Mouse (Mus musculus): ENCODE measurements at regions not wholly inside any gene's neighbourhood (a gene's known extent, or its start where the extent isn't known, plus 50 kb on each side); places are given as distances from the start of the nearest gene placed in this dataset.

DNA sequence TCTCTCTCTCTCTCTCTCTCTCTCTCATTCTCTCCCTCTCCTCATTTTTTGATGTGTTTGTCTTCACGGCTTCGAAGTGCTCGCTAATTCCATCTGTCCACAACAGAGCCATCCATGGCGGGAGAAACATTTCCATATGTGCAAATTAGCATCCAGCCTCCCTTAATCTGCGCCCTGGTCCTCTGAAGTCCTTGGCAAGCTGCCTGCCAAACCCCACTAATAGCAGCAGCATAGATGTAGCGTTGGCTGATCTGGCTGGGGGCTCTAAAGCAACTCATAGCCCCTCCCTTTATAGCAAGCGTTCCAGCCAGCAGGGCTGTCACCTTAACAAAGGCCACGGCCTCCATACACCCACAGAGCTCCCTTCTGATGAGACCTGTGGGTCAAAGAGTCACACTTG, 272.3 kb upstream of the 3110018I06Rik start:
- Histone ChIP-seq H3K4me2 (ENCODE audit: low read length) (no peak overlapping the region), H3K9me3 (replicated peaks; ENCODE audit: control insufficient read depth, low read length, poor library complexity, severe bottlenecking) (no peaks in the 10 kb centered on the region), H3K36me3 (ENCODE audit: control insufficient read depth, insufficient read depth, low read length) (no peaks in the 10 kb centered on the region), H3K27ac (ENCODE audit: low read length) (no peak overlapping the region), H3K4me3 (ENCODE audit: low read depth, low read length) (no peak overlapping the region), H3K9ac (ENCODE audit: low read depth, low read length) (no peak overlapping the region), H3K4me1 (ENCODE audit: control insufficient read depth, insufficient read depth, low read length) (peaks cover 6% of the 10 kb centered on the region; the same call in 1 of the 2 replicates), H3K27me3 (ENCODE audit: control insufficient read depth, insufficient read depth, low read depth, low read length) (no peaks in the 10 kb centered on the region)
- 36% methylated on average over 8 of the region's 8 CpGs for WGBS
- no peak for ATAC-seq

DNA sequence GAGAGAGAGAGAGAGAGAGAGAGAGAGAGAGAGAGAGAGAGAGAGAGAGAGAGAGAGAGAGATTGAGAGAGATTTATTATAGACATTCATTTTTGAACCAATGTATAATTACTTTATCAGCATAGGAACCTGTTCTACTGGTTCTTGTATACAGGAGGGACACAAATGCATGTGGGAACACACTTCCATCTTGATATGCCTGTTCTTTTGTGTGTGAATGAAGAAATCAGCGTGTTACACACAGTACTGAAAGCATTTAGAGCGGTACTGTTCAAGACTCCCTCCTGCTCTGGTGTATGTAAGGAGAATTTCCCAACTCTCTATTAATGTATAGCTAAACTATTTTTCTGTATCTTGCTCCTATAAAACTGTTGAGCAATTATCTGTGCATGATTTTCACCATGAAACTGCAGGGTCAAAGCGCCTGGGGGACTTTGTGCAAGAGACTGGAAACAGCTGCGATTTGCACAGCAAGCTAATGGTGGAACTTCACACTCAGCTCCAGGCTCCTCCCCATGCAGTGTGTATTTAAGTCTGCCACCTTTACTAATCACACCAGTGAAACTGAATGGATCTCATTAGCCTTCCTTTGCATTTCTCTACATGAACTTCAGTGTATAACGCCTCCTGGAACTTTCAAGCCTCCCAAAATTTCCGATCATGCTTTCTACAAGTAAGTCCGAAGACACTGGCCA, 267.0 kb upstream of the 3110018I06Rik start:
- no peak for ATAC-seq
- Histone ChIP-seq H3K9ac (ENCODE audit: low read depth, low read length) (no peak overlapping the region), H3K9me3 (replicated peaks; ENCODE audit: control insufficient read depth, low read length, poor library complexity, severe bottlenecking) (no peaks in the 10 kb centered on the region), H3K27me3 (ENCODE audit: control insufficient read depth, insufficient read depth, low read depth, low read length) (no peaks in the 10 kb centered on the region), H3K36me3 (ENCODE audit: control insufficient read depth, insufficient read depth, low read length) (no peaks in the 10 kb centered on the region), H3K4me2 (ENCODE audit: low read length) (no peak overlapping the region), H3K4me3 (ENCODE audit: low read depth, low read length) (no peak overlapping the region), H3K4me1 (ENCODE audit: control insufficient read depth, insufficient read depth, low read length) (no peaks in the 10 kb centered on the region), H3K27ac (ENCODE audit: low read length) (no peak overlapping the region)
- 83% methylated on average over 7 of the region's 7 CpGs for WGBS

DNA sequence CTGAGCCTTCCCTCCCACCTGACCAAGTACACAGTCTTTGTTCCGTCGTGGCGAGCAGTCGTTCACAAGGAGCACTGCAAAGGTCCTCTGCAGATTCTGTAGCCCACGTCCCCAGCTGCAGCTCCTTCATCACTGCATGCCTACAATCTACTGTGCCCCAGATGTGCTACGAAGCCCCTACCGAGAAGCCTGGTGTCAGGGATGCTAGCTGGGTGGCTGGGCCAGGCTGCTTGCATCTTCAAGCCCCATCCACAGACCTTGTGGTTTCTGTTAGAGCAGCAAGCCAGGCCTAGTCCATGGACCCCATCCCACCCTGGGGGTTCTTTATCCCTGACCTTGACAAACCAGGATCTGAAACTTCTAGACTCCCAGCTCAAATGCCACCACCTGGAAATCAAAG, 266.3 kb upstream of the 3110018I06Rik start:
- H3K4me1 ChIP-seq (ENCODE audit: control insufficient read depth, insufficient read depth, low read length): no peaks in the 10 kb centered on the region
- no peak overlapping the region for H3K9ac ChIP-seq (ENCODE audit: low read depth, low read length)
- WGBS: 89% methylated on average over 7 of the region's 7 CpGs
- no peaks in the 10 kb centered on the region for H3K27me3 ChIP-seq (ENCODE audit: control insufficient read depth, insufficient read depth, low read depth, low read length)
- no peak overlapping the region for H3K4me3 ChIP-seq (ENCODE audit: low read depth, low read length)
- ATAC-seq: no peak
- no peaks in the 10 kb centered on the region for H3K9me3 ChIP-seq (replicated peaks; ENCODE audit: control insufficient read depth, low read length, poor library complexity, severe bottlenecking)
- H3K36me3 ChIP-seq (ENCODE audit: control insufficient read depth, insufficient read depth, low read length): no peaks in the 10 kb centered on the region
- H3K27ac ChIP-seq (ENCODE audit: low read length): no peak overlapping the region
- no peak overlapping the region for H3K4me2 ChIP-seq (ENCODE audit: low read length)

DNA sequence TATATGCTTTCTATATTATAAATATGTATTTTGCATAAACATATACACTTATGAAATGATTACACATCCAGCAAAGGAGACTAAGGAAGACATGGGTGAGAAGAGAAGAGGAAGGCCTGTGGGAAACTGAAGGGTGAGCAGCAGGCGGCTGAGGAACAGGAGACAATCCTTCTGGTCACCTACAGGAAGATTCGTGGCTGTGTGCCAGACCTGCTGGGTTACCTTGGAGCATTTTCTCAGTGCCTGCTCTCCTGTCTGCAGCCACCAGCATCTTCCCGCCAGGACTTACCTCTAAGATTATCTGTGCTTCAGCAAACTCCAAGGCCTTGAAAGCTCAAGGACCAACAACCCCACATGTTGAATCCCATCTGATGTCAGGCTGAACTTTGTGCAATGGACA, 258.3 kb upstream of the 3110018I06Rik start:
- 0 out of 2 replicates have a peak, but pooled peaks cover 2% of the 10 kb centered on the region for H3K9me3 ChIP-seq (replicated peaks; ENCODE audit: control insufficient read depth, low read length, poor library complexity, severe bottlenecking)
- no peaks in the 10 kb centered on the region for H3K27me3 ChIP-seq (ENCODE audit: control insufficient read depth, insufficient read depth, low read depth, low read length)
- no peaks in the 10 kb centered on the region for H3K4me1 ChIP-seq (ENCODE audit: control insufficient read depth, insufficient read depth, low read length)
- no peaks in the 10 kb centered on the region for H3K36me3 ChIP-seq (ENCODE audit: control insufficient read depth, insufficient read depth, low read length)
- ATAC-seq: no peak
- no peak overlapping the region for H3K9ac ChIP-seq (ENCODE audit: low read depth, low read length)
- no peak overlapping the region for H3K27ac ChIP-seq (ENCODE audit: low read length)
- no peak overlapping the region for H3K4me3 ChIP-seq (ENCODE audit: low read depth, low read length)
- H3K4me2 ChIP-seq (ENCODE audit: low read length): no peak overlapping the region
- WGBS: 92% methylated on average over 3 of the region's 3 CpGs

DNA sequence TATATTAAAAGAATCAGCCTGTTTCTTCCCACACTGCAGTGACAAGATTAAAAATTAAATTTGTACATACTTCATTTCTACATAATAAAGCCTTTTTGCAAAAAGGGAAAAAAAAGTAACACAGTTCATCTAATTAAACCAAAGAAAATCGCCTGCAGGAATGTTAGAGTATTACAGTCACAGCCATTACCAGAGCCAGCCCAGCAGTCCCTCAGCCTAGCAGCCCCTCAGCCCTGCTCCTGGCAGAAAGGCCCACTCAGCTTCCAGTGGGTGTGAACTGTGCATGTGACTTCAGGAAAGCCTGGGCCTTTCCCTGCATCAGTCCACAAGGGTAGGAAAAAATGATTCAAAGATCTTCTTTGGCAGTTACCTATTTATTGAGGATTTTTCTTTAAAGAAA, 256.8 kb upstream of the 3110018I06Rik start:
- no peak overlapping the region for H3K4me2 ChIP-seq (ENCODE audit: low read length)
- no peak for ATAC-seq
- no peaks in the 10 kb centered on the region for H3K4me1 ChIP-seq (ENCODE audit: control insufficient read depth, insufficient read depth, low read length)
- no peaks in the 10 kb centered on the region for H3K36me3 ChIP-seq (ENCODE audit: control insufficient read depth, insufficient read depth, low read length)
- 0 out of 2 replicates have a peak, but pooled peaks cover 2% of the 10 kb centered on the region for H3K9me3 ChIP-seq (replicated peaks; ENCODE audit: control insufficient read depth, low read length, poor library complexity, severe bottlenecking)
- 25% methylated on average over 1 of the region's 1 CpGs for WGBS
- H3K9ac ChIP-seq (ENCODE audit: low read depth, low read length): no peak overlapping the region
- H3K27ac ChIP-seq (ENCODE audit: low read length): no peak overlapping the region
- no peaks in the 10 kb centered on the region for H3K27me3 ChIP-seq (ENCODE audit: control insufficient read depth, insufficient read depth, low read depth, low read length)
- H3K4me3 ChIP-seq (ENCODE audit: low read depth, low read length): no peak overlapping the region

DNA sequence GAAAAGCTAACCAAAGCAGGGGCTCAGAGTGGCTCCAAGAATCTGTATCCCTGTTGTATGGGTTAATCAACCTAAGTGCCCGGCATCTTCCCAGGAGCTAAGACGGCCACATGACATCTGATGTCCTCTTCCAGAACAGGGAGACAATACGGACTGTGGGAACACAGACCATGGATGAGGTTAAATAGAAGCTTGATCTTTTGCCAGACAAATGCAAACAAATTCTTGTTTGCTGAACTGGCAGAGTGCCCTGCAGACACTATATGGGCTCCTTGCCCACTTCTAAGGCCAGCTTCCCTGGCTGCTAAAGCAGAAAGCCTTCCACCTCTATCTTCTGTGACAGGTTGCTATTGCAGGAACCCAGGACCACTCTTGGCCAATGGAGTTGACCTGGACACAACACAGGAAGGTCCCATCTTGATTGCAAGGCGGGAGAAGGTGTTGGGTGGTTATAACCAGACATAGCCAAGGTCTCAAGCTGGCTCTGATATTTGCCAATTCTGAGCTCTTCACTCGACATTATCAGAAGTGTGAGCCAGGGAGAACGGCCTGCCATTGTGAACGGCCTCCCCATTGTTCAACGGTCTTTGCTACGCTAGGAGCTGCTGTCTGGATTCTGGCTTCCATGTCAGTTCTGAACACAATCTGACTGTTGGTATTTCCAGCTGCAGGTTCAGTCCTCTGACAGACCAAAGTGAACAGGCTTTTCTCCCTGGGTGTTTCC, 237.5 kb upstream of the 3110018I06Rik start:
- no peak overlapping the region for H3K9ac ChIP-seq (ENCODE audit: low read depth, low read length)
- no peaks in the 10 kb centered on the region for H3K9me3 ChIP-seq (replicated peaks; ENCODE audit: control insufficient read depth, low read length, poor library complexity, severe bottlenecking)
- H3K4me1 ChIP-seq (ENCODE audit: control insufficient read depth, insufficient read depth, low read length): peaks cover 3% of the 10 kb centered on the region; the same call in 1 of the 2 replicates
- no peaks in the 10 kb centered on the region for H3K36me3 ChIP-seq (ENCODE audit: control insufficient read depth, insufficient read depth, low read length)
- 66% methylated on average over 9 of the region's 9 CpGs for WGBS
- ATAC-seq: no peak
- H3K4me2 ChIP-seq (ENCODE audit: low read length): no peak overlapping the region
- no peak overlapping the region for H3K27ac ChIP-seq (ENCODE audit: low read length)
- H3K27me3 ChIP-seq (ENCODE audit: control insufficient read depth, insufficient read depth, low read depth, low read length): no peaks in the 10 kb centered on the region
- H3K4me3 ChIP-seq (ENCODE audit: low read depth, low read length): no peak overlapping the region

DNA sequence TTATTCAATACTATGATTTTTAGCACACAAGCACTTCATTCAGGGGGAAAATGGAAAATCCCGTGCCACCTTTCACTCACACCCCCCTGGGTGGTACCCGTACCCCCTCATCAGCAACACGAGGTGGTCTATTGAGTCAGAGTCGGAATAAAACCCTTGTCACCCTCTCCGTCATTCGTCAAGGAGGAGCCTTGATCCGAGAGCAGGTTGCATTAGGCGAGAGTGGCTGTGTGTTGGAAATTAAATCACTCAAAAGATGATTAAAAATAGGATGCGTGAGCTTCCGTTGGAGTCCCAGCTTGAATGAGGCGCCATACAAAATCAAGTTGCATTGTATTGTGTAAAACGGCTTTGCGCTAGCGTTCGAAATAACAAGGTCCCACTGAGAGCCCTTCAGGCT, 236.5 kb upstream of the 3110018I06Rik start:
- Histone ChIP-seq H3K27ac (ENCODE audit: low read length) (no peak overlapping the region), H3K27me3 (ENCODE audit: control insufficient read depth, insufficient read depth, low read depth, low read length) (no peaks in the 10 kb centered on the region), H3K9ac (ENCODE audit: low read depth, low read length) (no peak overlapping the region), H3K4me1 (ENCODE audit: control insufficient read depth, insufficient read depth, low read length) (peaks cover 3% of the 10 kb centered on the region; the same call in 1 of the 2 replicates), H3K9me3 (replicated peaks; ENCODE audit: control insufficient read depth, low read length, poor library complexity, severe bottlenecking) (no peaks in the 10 kb centered on the region), H3K4me2 (ENCODE audit: low read length) (no peak overlapping the region), H3K4me3 (ENCODE audit: low read depth, low read length) (no peak overlapping the region), H3K36me3 (ENCODE audit: control insufficient read depth, insufficient read depth, low read length) (no peaks in the 10 kb centered on the region)
- ATAC-seq: no peak
- 37% methylated on average over 15 of the region's 15 CpGs for WGBS

DNA sequence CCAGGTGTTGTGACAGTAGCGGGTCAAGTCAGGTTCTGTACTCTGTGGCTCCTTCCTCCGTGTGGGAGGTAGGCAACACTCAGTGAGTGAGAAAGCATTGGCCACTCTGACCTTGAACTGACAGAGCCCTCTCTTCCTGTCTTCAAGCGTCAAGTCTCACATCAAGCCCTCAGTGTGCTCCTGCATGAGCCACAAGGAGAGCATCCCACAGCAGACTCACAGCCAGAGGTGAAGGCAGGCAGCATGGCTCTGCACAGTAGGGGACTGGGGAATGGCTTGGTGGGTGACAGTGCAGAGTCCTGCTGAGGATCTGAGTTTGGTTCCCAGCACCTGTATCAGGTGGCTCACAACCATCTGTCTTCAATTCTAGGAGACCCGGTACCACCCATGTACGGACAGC, 226.4 kb upstream of the 3110018I06Rik start:
- H3K4me3 ChIP-seq (ENCODE audit: low read depth, low read length): no peak overlapping the region
- H3K4me2 ChIP-seq (ENCODE audit: low read length): no peak overlapping the region
- H3K9me3 ChIP-seq (replicated peaks; ENCODE audit: control insufficient read depth, low read length, poor library complexity, severe bottlenecking): no peaks in the 10 kb centered on the region
- WGBS: 99% methylated on average over 5 of the region's 5 CpGs
- H3K9ac ChIP-seq (ENCODE audit: low read depth, low read length): no peak overlapping the region
- ATAC-seq: no peak
- H3K27ac ChIP-seq (ENCODE audit: low read length): no peak overlapping the region
- no peaks in the 10 kb centered on the region for H3K27me3 ChIP-seq (ENCODE audit: control insufficient read depth, insufficient read depth, low read depth, low read length)
- H3K36me3 ChIP-seq (ENCODE audit: control insufficient read depth, insufficient read depth, low read length): no peaks in the 10 kb centered on the region
- H3K4me1 ChIP-seq (ENCODE audit: control insufficient read depth, insufficient read depth, low read length): no peaks in the 10 kb centered on the region

DNA sequence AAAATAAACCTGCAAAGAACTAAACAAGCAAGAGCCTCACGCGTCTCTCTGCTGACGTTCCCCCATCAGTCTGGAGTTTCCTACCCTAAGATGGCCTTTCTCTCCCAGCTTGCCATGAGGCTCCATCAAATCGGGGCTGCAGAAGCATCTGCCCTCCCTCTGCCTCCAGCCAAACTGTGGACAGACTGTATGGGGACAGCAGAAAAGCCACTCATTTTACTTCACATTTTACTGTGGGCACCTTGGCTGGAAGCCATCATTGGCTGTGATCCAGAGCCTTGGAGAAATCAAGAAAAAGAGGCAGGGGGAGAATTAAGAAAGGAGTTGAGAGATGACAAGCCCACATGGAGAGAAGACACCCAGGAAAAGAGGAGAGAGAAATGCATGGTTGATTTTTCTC, 225.9 kb upstream of the 3110018I06Rik start:
- Histone ChIP-seq H3K27ac (ENCODE audit: low read length) (no peak overlapping the region), H3K9ac (ENCODE audit: low read depth, low read length) (no peak overlapping the region), H3K9me3 (replicated peaks; ENCODE audit: control insufficient read depth, low read length, poor library complexity, severe bottlenecking) (no peaks in the 10 kb centered on the region), H3K36me3 (ENCODE audit: control insufficient read depth, insufficient read depth, low read length) (no peaks in the 10 kb centered on the region), H3K27me3 (ENCODE audit: control insufficient read depth, insufficient read depth, low read depth, low read length) (no peaks in the 10 kb centered on the region), H3K4me3 (ENCODE audit: low read depth, low read length) (no peak overlapping the region), H3K4me1 (ENCODE audit: control insufficient read depth, insufficient read depth, low read length) (no peaks in the 10 kb centered on the region), H3K4me2 (ENCODE audit: low read length) (no peak overlapping the region)
- ATAC-seq: no peak
- WGBS: 79% methylated on average over 4 of the region's 4 CpGs

Data from midbrain, embryonic 16.5 days (tissue).